Mouse (Mus musculus): Measurements from ENCODE around the gene Rnf114. TPM values are rescaled to one million over a fixed set of nuclear protein-coding genes. Genes with fewer than 3 reads are reported as not detected.

Rnf114 gene
- total and polyA plus RNA-seq, 2 experiments from 2014 or later: 83.4 to 84.2 TPM

GRCm38 (mm10) chr2:167459071-167459865 is 33.2 kb upstream of the Rnf114 start:
- no peaks in the 10 kb centered on the region for H3K27me3 ChIP-seq (ENCODE audit: insufficient read depth, low read length)
- H3K4me3 ChIP-seq (ENCODE audit: low read depth, low read length): no peak overlapping the region
- no peak for ATAC-seq (ENCODE audit: low FRiP score)
- H3K4me2 ChIP-seq (ENCODE audit: low read depth, low read length, poor library complexity, severe bottlenecking): no peak overlapping the region
- no peaks in the 10 kb centered on the region for H3K9me3 ChIP-seq (ENCODE audit: low read length)
- no peaks in the 10 kb centered on the region for H3K4me1 ChIP-seq (ENCODE audit: insufficient read depth, low read length)
- no peak overlapping the region for H3K27ac ChIP-seq (ENCODE audit: low read depth, low read length)
- TF ChIP-seq CTCF (IDR thresholded peaks at IDR 0.05): no peak
- 94% methylated on average over 6 of the region's 6 CpGs for WGBS
- DNase-seq (ENCODE audit: low spot score): peak; percentile 42
- H3K36me3 ChIP-seq (ENCODE audit: insufficient read depth, low read length): peaks cover 20% of the 10 kb centered on the region
- no peak overlapping the region for H3K9ac ChIP-seq (replicated peaks; ENCODE audit: low read length, poor library complexity, severe bottlenecking)

- Histone ChIP-seq H3K9ac (replicated peaks; ENCODE audit: low read length, poor library complexity, severe bottlenecking) (no peak overlapping the region), H3K4me3 (ENCODE audit: low read depth, low read length) (no peak overlapping the region), H3K4me1 (ENCODE audit: insufficient read depth, low read length) (no peaks in the 10 kb centered on the region), H3K4me2 (ENCODE audit: low read depth, low read length, poor library complexity, severe bottlenecking) (no peak overlapping the region), H3K27ac (ENCODE audit: low read depth, low read length) (no peak overlapping the region), H3K9me3 (ENCODE audit: low read length) (no peaks in the 10 kb centered on the region), H3K36me3 (ENCODE audit: insufficient read depth, low read length) (peaks cover 22% of the 10 kb centered on the region), H3K27me3 (ENCODE audit: insufficient read depth, low read length) (no peaks in the 10 kb centered on the region)
- WGBS: 67% methylated on average over 6 of the region's 6 CpGs
- ATAC-seq (ENCODE audit: low FRiP score) (no peak), DNase-seq (ENCODE audit: low spot score) (peak; percentile 24)
- TF ChIP-seq CTCF (IDR thresholded peaks at IDR 0.05): peak; percentile 83
These were observed 29.5 kb upstream of the Rnf114 start for GRCm38 (mm10) chr2:167462954-167463353.

- WGBS: 94% methylated on average over 5 of the region's 5 CpGs
- TF ChIP-seq CTCF (IDR thresholded peaks at IDR 0.05): no peak
- ATAC-seq (ENCODE audit: low FRiP score) (no peak), DNase-seq (ENCODE audit: low spot score) (no peak)
- Histone ChIP-seq H3K9ac (replicated peaks; ENCODE audit: low read length, poor library complexity, severe bottlenecking) (no peak overlapping the region), H3K27ac (ENCODE audit: low read depth, low read length) (no peak overlapping the region), H3K36me3 (ENCODE audit: insufficient read depth, low read length) (peaks cover 19% of the 10 kb centered on the region), H3K4me1 (ENCODE audit: insufficient read depth, low read length) (no peaks in the 10 kb centered on the region), H3K9me3 (ENCODE audit: low read length) (no peaks in the 10 kb centered on the region), H3K4me2 (ENCODE audit: low read depth, low read length, poor library complexity, severe bottlenecking) (no peak overlapping the region), H3K27me3 (ENCODE audit: insufficient read depth, low read length) (no peaks in the 10 kb centered on the region), H3K4me3 (ENCODE audit: low read depth, low read length) (no peak overlapping the region)
These were observed 28.6 kb upstream of the Rnf114 start for GRCm38 (mm10) chr2:167463802-167464201.

- Histone ChIP-seq H3K9ac (replicated peaks; ENCODE audit: low read length, poor library complexity, severe bottlenecking) (no peak overlapping the region), H3K27ac (ENCODE audit: low read depth, low read length) (no peak overlapping the region), H3K9me3 (ENCODE audit: low read length) (no peaks in the 10 kb centered on the region), H3K4me2 (ENCODE audit: low read depth, low read length, poor library complexity, severe bottlenecking) (no peak overlapping the region), H3K4me3 (ENCODE audit: low read depth, low read length) (no peak overlapping the region), H3K36me3 (ENCODE audit: insufficient read depth, low read length) (peaks cover 35% of the 10 kb centered on the region), H3K27me3 (ENCODE audit: insufficient read depth, low read length) (no peaks in the 10 kb centered on the region), H3K4me1 (ENCODE audit: insufficient read depth, low read length) (no peaks in the 10 kb centered on the region)
- TF ChIP-seq CTCF (IDR thresholded peaks at IDR 0.05): no peak
- ATAC-seq (ENCODE audit: low FRiP score): no peak
- DNase-seq (ENCODE audit: low spot score): no peak
- 94% methylated on average over 3 of the region's 3 CpGs for WGBS
These were observed 26.5 kb upstream of the Rnf114 start for GRCm38 (mm10) chr2:167465951-167466350.

- no peak for TF ChIP-seq CTCF (IDR thresholded peaks at IDR 0.05)
- H3K9me3 ChIP-seq (ENCODE audit: low read length): no peaks in the 10 kb centered on the region
- no peak overlapping the region for H3K9ac ChIP-seq (replicated peaks; ENCODE audit: low read length, poor library complexity, severe bottlenecking)
- 86% methylated on average over 5 of the region's 5 CpGs for WGBS
- no peak for DNase-seq (ENCODE audit: low spot score)
- no peak overlapping the region for H3K27ac ChIP-seq (ENCODE audit: low read depth, low read length)
- H3K4me3 ChIP-seq (ENCODE audit: low read depth, low read length): no peak overlapping the region
- H3K36me3 ChIP-seq (ENCODE audit: insufficient read depth, low read length): peaks cover 45% of the 10 kb centered on the region
- no peaks in the 10 kb centered on the region for H3K27me3 ChIP-seq (ENCODE audit: insufficient read depth, low read length)
- H3K4me1 ChIP-seq (ENCODE audit: insufficient read depth, low read length): no peaks in the 10 kb centered on the region
- ATAC-seq (ENCODE audit: low FRiP score): no peak
- no peak overlapping the region for H3K4me2 ChIP-seq (ENCODE audit: low read depth, low read length, poor library complexity, severe bottlenecking)
These were observed 25.2 kb upstream of the Rnf114 start for GRCm38 (mm10) chr2:167467214-167467613.

GRCm38 (mm10) chr2:167468444-167468843 is 24.0 kb upstream of the Rnf114 start:
- Histone ChIP-seq H3K27me3 (ENCODE audit: insufficient read depth, low read length) (no peaks in the 10 kb centered on the region), H3K9me3 (ENCODE audit: low read length) (no peaks in the 10 kb centered on the region), H3K36me3 (ENCODE audit: insufficient read depth, low read length) (peaks cover 54% of the 10 kb centered on the region), H3K4me3 (ENCODE audit: low read depth, low read length) (no peak overlapping the region), H3K4me2 (ENCODE audit: low read depth, low read length, poor library complexity, severe bottlenecking) (no peak overlapping the region), H3K4me1 (ENCODE audit: insufficient read depth, low read length) (no peaks in the 10 kb centered on the region), H3K9ac (replicated peaks; ENCODE audit: low read length, poor library complexity, severe bottlenecking) (no peak overlapping the region), H3K27ac (ENCODE audit: low read depth, low read length) (no peak overlapping the region)
- TF ChIP-seq CTCF (IDR thresholded peaks at IDR 0.05): no peak
- 86% methylated on average over 6 of the region's 6 CpGs for WGBS
- no peak for ATAC-seq (ENCODE audit: low FRiP score)
- DNase-seq (ENCODE audit: low spot score): no peak

All from midbrain, postnatal 0 days (tissue).